Mouse (Mus musculus) thymus, adult 2 months (tissue): Measurements from ENCODE around the gene Nphp4. TPM values are rescaled to one million over a fixed set of nuclear protein-coding genes. Genes with fewer than 3 reads are reported as not detected.

Experiments used
- DNase-seq: peaks from one replicate; pipeline ENCODE4 v3.0.0; 2021
- H3K27ac ChIP-seq: fragments of 200-500 bp; 2 replicates; pipeline ENCODE4 v1.5.1; 2012; ENCODE audit warnings: low read length, control low read depth; ENCODE audit not compliant: control insufficient read depth, insufficient read depth
- H3K27me3 ChIP-seq: fragments of 200-500 bp; 2 replicates; pipeline ENCODE4 v1.6.1; 2012; ENCODE audit warnings: mild to moderate bottlenecking, low read length, moderate library complexity, mixed read lengths; ENCODE audit not compliant: control insufficient read depth, insufficient read depth
- H3K36me3 ChIP-seq: fragments of 200-500 bp; 2 replicates; pipeline ENCODE4 v1.6.1; 2012; ENCODE audit warnings: mild to moderate bottlenecking, low read length, moderate library complexity; ENCODE audit not compliant: control insufficient read depth, insufficient read depth
- H3K4me1 ChIP-seq: fragments of 200-500 bp; replicated peaks from 2 replicates; pipeline ENCODE4 v1.6.1; 2012; ENCODE audit warnings: low read length; ENCODE audit not compliant: control insufficient read depth, insufficient read depth
- H3K4me3 ChIP-seq: fragments of 200-500 bp; 2 replicates; pipeline ENCODE4 v1.5.1; 2012; ENCODE audit warnings: mild to moderate bottlenecking, low read length, control low read depth, moderate library complexity; ENCODE audit not compliant: control insufficient read depth, insufficient read depth
- CTCF ChIP-seq: fragments of 200-500 bp; IDR thresholded peaks from 2 replicates; pipeline ENCODE4 v1.5.1; 2012; ENCODE audit warnings: mild to moderate bottlenecking, control low read depth, low read length, moderate library complexity, borderline replicate concordance; ENCODE audit not compliant: control insufficient read depth, poor library complexity, insufficient read depth; ENCODE audit errors: extremely low read depth
- POLR2A ChIP-seq: fragments of 200-500 bp; IDR thresholded peaks from 2 replicates; pipeline ENCODE4 v1.6.1; 2012; ENCODE audit warnings: mild to moderate bottlenecking, low read length, control low read depth, moderate library complexity; ENCODE audit not compliant: control insufficient read depth, poor library complexity, insufficient read depth; ENCODE audit errors: extremely low read depth
- WGBS: fragments of 180-500 bp; shearing (Covaris S2); methylation state at CpG from one replicate; pipeline ENCODE4 v1.1.7; 2018; 5-methylcytosine and 5-hydroxymethylcytosine counted together
- polyA plus RNA-seq: library from polyadenylated mRNA; depleted of rRNA; stranded (reverse); fragments of >200 nt; gene quantifications from 2 replicates; pipeline ENCODE4 v1.2.3, GENCODE M21; 2012; rRNA removed

The Nphp4 gene
- polyA plus RNA-seq, result 3.6 and 4.6 TPM in 2 replicates

- Histone ChIP-seq H3K27ac (no peak within 1 kb of the TSS), H3K36me3 (no peaks in the 10 kb centered on the region), H3K4me3 (peak within 1 kb of the TSS; percentile 65), H3K27me3 (no peaks in the 10 kb centered on the region), H3K4me1 (peaks cover 17% of the 10 kb centered on the region)
- 3% methylated on average over 18 of the region's 18 CpGs for WGBS
- peak; percentile 26 for DNase-seq
- TF ChIP-seq POLR2A, result no peak
- no peak for TF ChIP-seq CTCF
These were observed at the start of gene Nphp4 for GRCm38 (mm10) chr4:152476427-152477023. Nphp4 (plus strand) TSS chr4:152476706.

GRCm38 (mm10) chr4:152428259-152428658 is 48.2 kb upstream of the Nphp4 start:
- no peaks in the 10 kb centered on the region for H3K4me1 ChIP-seq
- 0 out of 2 replicates have a peak, but pooled peaks cover 5% of the 10 kb centered on the region for H3K36me3 ChIP-seq
- H3K27ac ChIP-seq, result no peak overlapping the region
- no peak for DNase-seq
- no peaks in the 10 kb centered on the region for H3K27me3 ChIP-seq
- 89% methylated on average over 8 of the region's 8 CpGs for WGBS
- TF ChIP-seq CTCF (no peak), POLR2A (no peak)
- no peak overlapping the region for H3K4me3 ChIP-seq

GRCm38 (mm10) chr4:152432308-152432707 is 44.2 kb upstream of the Nphp4 start:
- H3K27me3 ChIP-seq, result no peaks in the 10 kb centered on the region
- peak; percentile 49 for DNase-seq
- no peak overlapping the region for H3K27ac ChIP-seq
- H3K4me1 ChIP-seq, result no peaks in the 10 kb centered on the region
- TF ChIP-seq CTCF, result peak; percentile 92
- TF ChIP-seq POLR2A, result no peak
- H3K4me3 ChIP-seq, result no peak overlapping the region
- no peaks in the 10 kb centered on the region for H3K36me3 ChIP-seq
- 92% methylated on average over 5 of the region's 5 CpGs for WGBS

GRCm38 (mm10) chr4:152434836-152435235 is 41.7 kb upstream of the Nphp4 start:
- no peak for TF ChIP-seq POLR2A
- TF ChIP-seq CTCF, result peak; percentile 64; the same call in 1 of the 2 replicates
- Histone ChIP-seq H3K4me1 (no peaks in the 10 kb centered on the region), H3K27ac (no peak overlapping the region), H3K36me3 (no peaks in the 10 kb centered on the region), H3K4me3 (no peak overlapping the region), H3K27me3 (no peaks in the 10 kb centered on the region)
- peak; percentile 65 for DNase-seq
- 71% methylated on average over 9 of the region's 9 CpGs for WGBS

- Histone ChIP-seq H3K4me3 (no peak overlapping the region), H3K4me1 (no peaks in the 10 kb centered on the region), H3K27me3 (no peaks in the 10 kb centered on the region), H3K27ac (no peak overlapping the region), H3K36me3 (no peaks in the 10 kb centered on the region)
- 63% methylated on average over 10 of the region's 10 CpGs for WGBS
- TF ChIP-seq CTCF, result peak; percentile 89
- TF ChIP-seq POLR2A, result no peak
- DNase-seq, result peak; percentile 58
These were observed 41.3 kb upstream of the Nphp4 start for GRCm38 (mm10) chr4:152435255-152435654.

- no peak overlapping the region for H3K27ac ChIP-seq
- no peaks in the 10 kb centered on the region for H3K27me3 ChIP-seq
- H3K4me1 ChIP-seq, result peaks cover 14% of the 10 kb centered on the region
- no peak overlapping the region for H3K4me3 ChIP-seq
- 94% methylated on average over 9 of the region's 9 CpGs for WGBS
- DNase-seq, result no peak
- H3K36me3 ChIP-seq, result no peaks in the 10 kb centered on the region
- TF ChIP-seq POLR2A (no peak), CTCF (no peak)
These were observed 35.6 kb upstream of the Nphp4 start for GRCm38 (mm10) chr4:152440882-152441281.
